Mouse (Mus musculus): ENCODE results near the gene Uba7. TPM values are rescaled to one million over a fixed set of nuclear protein-coding genes. Genes with fewer than 3 reads are reported as not detected.

Uba7 gene
- polyA plus RNA-seq, 1 experiment from 2014 or later = 24.9 TPM

- Histone ChIP-seq H3K4me2 (no peak overlapping the region), H3K36me3 (peaks cover 54% of the 10 kb centered on the region), H3K4me1 (peaks cover 6% of the 10 kb centered on the region; the same call in 1 of the 2 replicates), H3K9ac (no peak overlapping the region), H3K27me3 (no peaks in the 10 kb centered on the region), H3K4me3 (no peak overlapping the region), H3K9me3 (no peaks in the 10 kb centered on the region), H3K27ac (no peak overlapping the region)
- ATAC-seq (ENCODE audit: insufficient number of reproducible peaks, low FRiP score, low TSS enrichment, low read depth) = no peak
- WGBS = 93% methylated on average over 9 of the region's 9 CpGs
Observed at GRCm38 (mm10) chr9:107964681-107965080, 10.6 kb upstream of the Uba7 start.

GRCm38 (mm10) chr9:107966676-107967075, 8.6 kb upstream of the Uba7 start:
- Histone ChIP-seq H3K9ac (no peak overlapping the region), H3K9me3 (no peaks in the 10 kb centered on the region), H3K27ac (no peak overlapping the region; the same call in 1 of the 2 replicates), H3K4me2 (no peak overlapping the region), H3K36me3 (peaks cover 47% of the 10 kb centered on the region), H3K4me3 (no peak overlapping the region), H3K4me1 (0 out of 2 replicates have a peak, but pooled peaks cover 1% of the 10 kb centered on the region), H3K27me3 (no peaks in the 10 kb centered on the region)
- ATAC-seq (ENCODE audit: insufficient number of reproducible peaks, low FRiP score, low TSS enrichment, low read depth) = no peak
- WGBS = 88% methylated on average over 10 of the region's 10 CpGs

- H3K4me3 ChIP-seq = no peak overlapping the region
- H3K9me3 ChIP-seq = no peaks in the 10 kb centered on the region
- H3K27ac ChIP-seq = no peak overlapping the region
- H3K36me3 ChIP-seq = peaks cover 40% of the 10 kb centered on the region
- no peak overlapping the region for H3K9ac ChIP-seq
- H3K4me2 ChIP-seq = no peak overlapping the region
- H3K4me1 ChIP-seq = no peaks in the 10 kb centered on the region
- WGBS = 83% methylated on average over 6 of the region's 6 CpGs
- no peaks in the 10 kb centered on the region for H3K27me3 ChIP-seq
- ATAC-seq (ENCODE audit: insufficient number of reproducible peaks, low FRiP score, low TSS enrichment, low read depth) = no peak
Observed at GRCm38 (mm10) chr9:107967437-107967836, 7.9 kb upstream of the Uba7 start.

- WGBS = 85% methylated on average over 7 of the region's 7 CpGs
- Histone ChIP-seq H3K4me3 (no peak overlapping the region), H3K36me3 (peaks cover 36% of the 10 kb centered on the region), H3K27ac (no peak overlapping the region), H3K9ac (no peak overlapping the region), H3K4me2 (no peak overlapping the region), H3K27me3 (no peaks in the 10 kb centered on the region), H3K4me1 (no peaks in the 10 kb centered on the region), H3K9me3 (no peaks in the 10 kb centered on the region)
- no peak for ATAC-seq (ENCODE audit: insufficient number of reproducible peaks, low FRiP score, low TSS enrichment, low read depth)
Observed at GRCm38 (mm10) chr9:107968531-107968930, 6.8 kb upstream of the Uba7 start.

- Histone ChIP-seq H3K36me3 (peaks cover 31% of the 10 kb centered on the region), H3K9ac (no peak overlapping the region), H3K9me3 (no peaks in the 10 kb centered on the region), H3K4me2 (no peak overlapping the region), H3K27me3 (no peaks in the 10 kb centered on the region), H3K4me3 (no peak overlapping the region), H3K4me1 (peaks cover 6% of the 10 kb centered on the region), H3K27ac (no peak overlapping the region)
- no peak for ATAC-seq (ENCODE audit: insufficient number of reproducible peaks, low FRiP score, low TSS enrichment, low read depth)
- 88% methylated on average over 5 of the region's 5 CpGs for WGBS
Observed at GRCm38 (mm10) chr9:107970311-107970710, 5.0 kb upstream of the Uba7 start.

GRCm38 (mm10) chr9:107971690-107972541, 3.4 kb upstream of the Uba7 start:
- no peak overlapping the region for H3K4me3 ChIP-seq
- WGBS = 69% methylated on average over 8 of the region's 8 CpGs
- no peak overlapping the region for H3K4me2 ChIP-seq
- peaks cover 14% of the 10 kb centered on the region for H3K4me1 ChIP-seq
- no peak for ATAC-seq (ENCODE audit: insufficient number of reproducible peaks, low FRiP score, low TSS enrichment, low read depth)
- H3K27me3 ChIP-seq = no peaks in the 10 kb centered on the region
- no peak overlapping the region for H3K27ac ChIP-seq
- H3K9ac ChIP-seq = no peak overlapping the region
- no peaks in the 10 kb centered on the region for H3K9me3 ChIP-seq
- peaks cover 25% of the 10 kb centered on the region for H3K36me3 ChIP-seq

- H3K27ac ChIP-seq = peak overlapping the region; percentile 60; the same call in 1 of the 2 replicates
- WGBS = 77% methylated on average over 10 of the region's 10 CpGs
- H3K4me2 ChIP-seq = no peak overlapping the region
- H3K9me3 ChIP-seq = no peaks in the 10 kb centered on the region
- no peak for ATAC-seq (ENCODE audit: insufficient number of reproducible peaks, low FRiP score, low TSS enrichment, low read depth)
- H3K4me1 ChIP-seq = peaks cover 14% of the 10 kb centered on the region
- H3K9ac ChIP-seq = no peak overlapping the region
- no peak overlapping the region for H3K4me3 ChIP-seq
- no peaks in the 10 kb centered on the region for H3K27me3 ChIP-seq
- peaks cover 9% of the 10 kb centered on the region for H3K36me3 ChIP-seq
Observed at GRCm38 (mm10) chr9:107974491-107975171, 674 bp upstream of the Uba7 start.

- Histone ChIP-seq H3K27me3 (no peaks in the 10 kb centered on the region), H3K4me3 (no peak overlapping the region), H3K9ac (no peak overlapping the region), H3K9me3 (no peaks in the 10 kb centered on the region), H3K36me3 (no peaks in the 10 kb centered on the region), H3K4me1 (peaks cover 56% of the 10 kb centered on the region), H3K27ac (no peak overlapping the region), H3K4me2 (no peak overlapping the region)
- 90% methylated on average over 12 of the region's 12 CpGs for WGBS
- no peak for ATAC-seq (ENCODE audit: insufficient number of reproducible peaks, low FRiP score, low TSS enrichment, low read depth)
Observed at GRCm38 (mm10) chr9:107978815-107979214, 3.5 kb downstream of the Uba7 start.

GRCm38 (mm10) chr9:107981684-107982605, 6.6 kb downstream of the Uba7 start:
- Histone ChIP-seq H3K4me2 (peak overlapping the region; percentile 81), H3K4me3 (peak overlapping the region; percentile 70), H3K4me1 (peaks cover 59% of the 10 kb centered on the region), H3K9ac (no peak overlapping the region; the same call in 1 of the 2 replicates), H3K9me3 (no peaks in the 10 kb centered on the region), H3K27me3 (no peaks in the 10 kb centered on the region), H3K36me3 (0 out of 2 replicates have a peak, but pooled peaks cover 2% of the 10 kb centered on the region), H3K27ac (peak overlapping the region; percentile 99)
- 12% methylated on average over 7 of the region's 7 CpGs for WGBS
- ATAC-seq (ENCODE audit: insufficient number of reproducible peaks, low FRiP score, low TSS enrichment, low read depth) = peak; percentile 38

GRCm38 (mm10) chr9:107982681-107983346, 7.5 kb downstream of the Uba7 start, which contains the start of gene Gm20661:
Gene Gm20661, plus strand, starts transcription at chr9:107983058.
- peak within 1 kb of the TSS; percentile 99 for H3K27ac ChIP-seq
- H3K4me3 ChIP-seq = peak within 1 kb of the TSS; percentile 70
- H3K36me3 ChIP-seq = 0 out of 2 replicates have a peak, but pooled peaks cover 2% of the 10 kb centered on the region
- peaks cover 67% of the 10 kb centered on the region for H3K4me1 ChIP-seq
- no peaks in the 10 kb centered on the region for H3K9me3 ChIP-seq
- ATAC-seq (ENCODE audit: insufficient number of reproducible peaks, low FRiP score, low TSS enrichment, low read depth) = peak; percentile 81
- H3K9ac ChIP-seq = peak within 1 kb of the TSS; percentile 66
- 8% methylated on average over 14 of the region's 14 CpGs for WGBS
- peak within 1 kb of the TSS; percentile 81 for H3K4me2 ChIP-seq
- no peaks in the 10 kb centered on the region for H3K27me3 ChIP-seq

- H3K4me2 ChIP-seq = peak overlapping the region; percentile 81
- H3K9ac ChIP-seq = peak overlapping the region; percentile 66; the same call in 1 of the 2 replicates
- H3K9me3 ChIP-seq = no peaks in the 10 kb centered on the region
- H3K27me3 ChIP-seq = no peaks in the 10 kb centered on the region
- H3K4me3 ChIP-seq = peak overlapping the region; percentile 70
- H3K4me1 ChIP-seq = peaks cover 69% of the 10 kb centered on the region
- peak; percentile 65 for ATAC-seq (ENCODE audit: insufficient number of reproducible peaks, low FRiP score, low TSS enrichment, low read depth)
- 0 out of 2 replicates have a peak, but pooled peaks cover 2% of the 10 kb centered on the region for H3K36me3 ChIP-seq
- peak overlapping the region; percentile 99 for H3K27ac ChIP-seq
- WGBS = 6% methylated on average over 4 of the region's 4 CpGs
Observed at GRCm38 (mm10) chr9:107983421-107983890, 8.2 kb downstream of the Uba7 start.
